Mouse (Mus musculus) ES-Bruce4 (cell line): ENCODE measurements around the gene Nr5a1.

Source experiments
- CTCF ChIP-seq: IDR thresholded peaks from one replicate; pipeline ENCODE4 v1.8.1; 2011; ENCODE audit warnings: low read depth, low read length
- EP300 ChIP-seq: IDR thresholded peaks from 2 replicates; pipeline ENCODE4 v1.6.1; 2011; ENCODE audit warnings: low read depth, low read length; ENCODE audit not compliant: insufficient read depth
- POLR2A ChIP-seq: IDR thresholded peaks from one replicate; pipeline ENCODE4 v1.8.1; 2011; ENCODE audit warnings: low read length; ENCODE audit not compliant: insufficient read depth

- TF ChIP-seq POLR2A (no peak), EP300 (no peak), CTCF (no peak)
These were observed 5.2 kb downstream of the Nr5a1 start for GRCm38 (mm10) chr2:38708907-38709688.
